Mouse (Mus musculus) ES-Bruce4 (cell line): ENCODE results near the gene Cpa1. TPM values are rescaled to one million over a fixed set of nuclear protein-coding genes. Genes with fewer than 3 reads are reported as not detected.

ENCODE experiments used
- H3K27ac ChIP-seq: 2 replicates; pipeline ENCODE4 v1.5.1; 2012; ENCODE audit warnings: low read length, inconsistent platforms; ENCODE audit not compliant: insufficient read depth
- H3K27me3 ChIP-seq: 2 replicates; pipeline ENCODE4 v1.6.1; 2012; ENCODE audit warnings: mild to moderate bottlenecking, low read length, inconsistent platforms; ENCODE audit not compliant: control insufficient read depth, poor library complexity, insufficient read depth, severe bottlenecking
- H3K36me3 ChIP-seq: 2 replicates; pipeline ENCODE4 v1.6.1; 2012; ENCODE audit warnings: inconsistent platforms, mild to moderate bottlenecking, low read length, moderate library complexity; ENCODE audit not compliant: control insufficient read depth, poor library complexity, insufficient read depth, severe bottlenecking
- H3K4me1 ChIP-seq: one replicate; pipeline ENCODE4 v1.8.1; 2011; ENCODE audit warnings: low read length; ENCODE audit not compliant: control insufficient read depth, insufficient read depth
- H3K4me3 ChIP-seq: 2 replicates; pipeline ENCODE4 v1.5.1; 2011; ENCODE audit warnings: low read depth, mild to moderate bottlenecking, low read length
- H3K9ac ChIP-seq: 2 replicates; pipeline ENCODE4 v1.6.1; 2012; ENCODE audit warnings: low read depth, mild to moderate bottlenecking, inconsistent platforms; ENCODE audit not compliant: poor library complexity, severe bottlenecking
- H3K9me3 ChIP-seq: replicated peaks from 2 replicates; pipeline ENCODE4 v1.6.1; 2012; ENCODE audit warnings: mild to moderate bottlenecking, low read length, inconsistent platforms; ENCODE audit not compliant: control insufficient read depth, poor library complexity, insufficient read depth, severe bottlenecking
- CTCF ChIP-seq: IDR thresholded peaks from one replicate; pipeline ENCODE4 v1.8.1; 2011; ENCODE audit warnings: low read depth, low read length
- EP300 ChIP-seq: IDR thresholded peaks from 2 replicates; pipeline ENCODE4 v1.6.1; 2011; ENCODE audit warnings: low read depth, low read length; ENCODE audit not compliant: insufficient read depth
- POLR2A ChIP-seq: IDR thresholded peaks from one replicate; pipeline ENCODE4 v1.8.1; 2011; ENCODE audit warnings: low read length; ENCODE audit not compliant: insufficient read depth
- polyA plus RNA-seq: library from polyadenylated mRNA; stranded (reverse); fragments of >200 nt; gene quantifications from 2 replicates; pipeline ENCODE4 v1.2.4, GENCODE M21; 2011; ENCODE audit warnings: low read depth; ENCODE audit not compliant: missing spikeins, insufficient read depth, insufficient read length

Cpa1 gene
- polyA plus RNA-seq, 1 experiment = not detected

DNA sequence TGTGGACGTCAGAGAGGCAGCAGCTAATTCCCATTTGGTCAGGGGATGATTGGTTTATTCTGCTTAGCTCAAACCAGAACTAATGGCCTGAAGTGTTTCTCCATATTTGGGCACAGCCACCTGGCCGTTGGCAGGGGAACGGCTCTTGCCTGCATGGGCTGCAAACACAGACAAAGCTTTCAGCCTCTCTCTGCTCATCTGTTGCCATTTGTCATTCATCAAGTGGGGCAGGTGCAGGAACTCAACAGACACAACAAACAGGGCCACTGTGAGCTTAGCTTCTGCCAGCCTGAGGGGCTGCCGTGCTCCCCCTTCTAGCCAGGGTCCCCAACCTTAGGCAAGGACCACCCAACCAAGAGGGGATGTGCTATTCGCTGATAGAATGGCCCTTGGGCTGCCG, 10.9 kb upstream of the Cpa1 start:
- H3K27ac ChIP-seq = no peak overlapping the region
- no peaks in the 10 kb centered on the region for H3K27me3 ChIP-seq
- no peak overlapping the region for H3K9ac ChIP-seq
- no peak overlapping the region for H3K4me3 ChIP-seq
- H3K4me1 ChIP-seq = no peaks in the 10 kb centered on the region
- no peak for TF ChIP-seq CTCF
- TF ChIP-seq POLR2A = no peak
- no peak for TF ChIP-seq EP300
- no peaks in the 10 kb centered on the region for H3K36me3 ChIP-seq
- H3K9me3 ChIP-seq = no peaks in the 10 kb centered on the region

GRCm38 (mm10) chr6:30629989-30630388, 9.0 kb upstream of the Cpa1 start:
- H3K36me3 ChIP-seq = no peaks in the 10 kb centered on the region
- no peaks in the 10 kb centered on the region for H3K9me3 ChIP-seq
- no peak overlapping the region for H3K9ac ChIP-seq
- no peak overlapping the region for H3K4me3 ChIP-seq
- H3K4me1 ChIP-seq = no peaks in the 10 kb centered on the region
- TF ChIP-seq POLR2A = no peak
- no peak for TF ChIP-seq EP300
- TF ChIP-seq CTCF = no peak
- no peaks in the 10 kb centered on the region for H3K27me3 ChIP-seq
- H3K27ac ChIP-seq = no peak overlapping the region

DNA sequence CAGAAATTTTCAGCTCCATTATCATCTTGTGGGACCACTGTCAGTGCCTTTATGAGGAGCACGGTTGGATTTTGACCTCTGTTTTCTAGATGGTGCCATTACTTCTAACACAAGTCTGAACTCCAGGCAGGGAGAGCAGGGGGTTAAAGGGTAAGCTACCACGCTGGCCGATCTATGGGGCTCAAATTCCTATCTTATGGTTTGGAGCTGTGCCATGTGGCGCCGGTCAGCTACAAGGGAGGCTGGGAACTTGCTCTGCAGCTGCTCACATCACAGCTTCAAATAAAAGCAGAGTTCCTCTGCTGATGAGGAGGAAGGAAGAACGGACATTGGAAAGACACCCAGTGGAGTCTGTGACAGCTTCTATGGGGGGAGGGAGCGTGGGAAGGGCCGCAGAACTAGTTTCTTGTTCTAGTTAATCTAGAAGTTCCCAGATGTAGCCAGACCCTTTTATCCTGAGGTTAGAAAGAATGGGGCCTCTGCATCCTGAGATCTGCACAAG, 3.6 kb upstream of the Cpa1 start:
- no peak overlapping the region for H3K4me3 ChIP-seq
- H3K4me1 ChIP-seq = no peaks in the 10 kb centered on the region
- H3K9ac ChIP-seq = no peak overlapping the region
- H3K27me3 ChIP-seq = no peaks in the 10 kb centered on the region
- TF ChIP-seq CTCF (no peak), EP300 (no peak), POLR2A (no peak)
- no peaks in the 10 kb centered on the region for H3K9me3 ChIP-seq
- no peaks in the 10 kb centered on the region for H3K36me3 ChIP-seq
- H3K27ac ChIP-seq = no peak overlapping the region

DNA sequence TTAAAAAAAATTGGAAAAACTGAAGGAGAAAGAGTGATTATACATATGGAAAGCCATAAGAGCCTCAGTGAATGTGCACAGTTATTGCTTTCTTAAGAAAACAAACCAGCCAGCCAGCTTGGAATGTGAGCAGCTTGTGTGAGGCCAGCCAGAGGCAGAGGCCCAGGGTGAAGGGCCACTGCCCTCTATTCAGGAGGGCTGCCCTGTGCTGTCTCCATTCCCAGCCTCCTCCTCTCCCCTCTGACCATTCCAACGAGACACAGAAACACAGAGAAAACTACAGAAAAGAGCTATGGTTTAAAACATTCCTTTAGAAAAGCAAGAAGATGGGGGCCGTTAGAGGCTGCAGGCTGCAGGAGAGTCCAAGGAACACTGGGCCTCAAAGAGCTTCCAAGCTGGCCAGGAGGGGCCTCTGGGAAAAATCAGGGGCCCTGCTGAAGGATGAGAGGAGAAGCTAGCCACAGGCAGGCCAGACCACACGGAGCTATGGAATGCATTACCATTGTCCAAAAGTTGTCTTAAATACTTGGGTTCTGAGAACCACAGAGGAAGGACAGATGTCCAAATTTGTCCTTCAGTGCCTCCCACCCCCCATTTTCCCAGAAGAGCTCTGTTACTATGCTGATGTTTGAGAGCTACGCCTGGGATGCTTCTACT, 2.7 kb upstream of the Cpa1 start:
- no peak overlapping the region for H3K27ac ChIP-seq
- H3K4me1 ChIP-seq = no peaks in the 10 kb centered on the region
- no peak overlapping the region for H3K9ac ChIP-seq
- no peaks in the 10 kb centered on the region for H3K36me3 ChIP-seq
- H3K4me3 ChIP-seq = no peak overlapping the region
- H3K9me3 ChIP-seq = no peaks in the 10 kb centered on the region
- TF ChIP-seq CTCF = no peak
- no peak for TF ChIP-seq EP300
- TF ChIP-seq POLR2A = no peak
- H3K27me3 ChIP-seq = no peaks in the 10 kb centered on the region

DNA sequence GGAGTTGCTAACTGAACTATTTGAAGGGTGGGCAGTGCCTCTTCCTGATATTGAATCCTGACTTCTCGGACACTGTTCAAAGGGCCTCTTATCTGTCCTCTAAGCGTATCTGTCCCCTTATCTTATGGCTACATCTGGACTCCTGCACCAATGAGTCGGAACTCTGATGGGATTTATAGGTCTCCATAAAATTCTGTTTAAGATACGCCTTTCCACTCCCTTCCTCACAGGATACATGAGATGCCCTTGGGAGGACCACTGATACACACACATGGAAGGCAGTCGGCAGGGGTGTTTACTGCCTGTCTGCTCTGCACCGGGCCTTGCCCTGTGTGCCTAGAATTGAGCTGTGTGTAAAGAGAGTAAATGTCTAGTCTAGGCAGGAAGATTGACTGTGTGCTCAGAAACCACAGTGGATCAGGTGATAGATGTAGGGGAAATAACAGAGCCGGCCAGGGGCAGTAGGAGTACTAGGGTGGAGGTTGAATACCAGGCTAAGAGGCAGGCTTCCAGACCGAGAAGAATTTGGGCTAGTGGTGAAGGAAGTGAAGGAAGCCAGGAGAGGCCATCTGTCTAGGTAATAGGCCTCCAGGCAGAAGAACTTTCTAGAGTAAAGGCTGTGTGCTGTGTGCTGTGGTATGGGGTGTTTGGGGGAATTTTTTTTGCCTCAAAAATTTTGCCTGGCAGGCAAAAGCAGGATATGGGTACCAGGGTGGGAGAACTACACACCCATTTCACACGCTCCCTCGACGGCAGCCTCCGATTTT, 4.9 kb downstream of the Cpa1 start:
- no peak overlapping the region for H3K9ac ChIP-seq
- H3K27ac ChIP-seq = no peak overlapping the region
- TF ChIP-seq CTCF (no peak), POLR2A (no peak), EP300 (no peak)
- H3K27me3 ChIP-seq = no peaks in the 10 kb centered on the region
- H3K36me3 ChIP-seq = no peaks in the 10 kb centered on the region
- H3K4me1 ChIP-seq = no peaks in the 10 kb centered on the region
- no peak overlapping the region for H3K4me3 ChIP-seq
- H3K9me3 ChIP-seq = no peaks in the 10 kb centered on the region

DNA sequence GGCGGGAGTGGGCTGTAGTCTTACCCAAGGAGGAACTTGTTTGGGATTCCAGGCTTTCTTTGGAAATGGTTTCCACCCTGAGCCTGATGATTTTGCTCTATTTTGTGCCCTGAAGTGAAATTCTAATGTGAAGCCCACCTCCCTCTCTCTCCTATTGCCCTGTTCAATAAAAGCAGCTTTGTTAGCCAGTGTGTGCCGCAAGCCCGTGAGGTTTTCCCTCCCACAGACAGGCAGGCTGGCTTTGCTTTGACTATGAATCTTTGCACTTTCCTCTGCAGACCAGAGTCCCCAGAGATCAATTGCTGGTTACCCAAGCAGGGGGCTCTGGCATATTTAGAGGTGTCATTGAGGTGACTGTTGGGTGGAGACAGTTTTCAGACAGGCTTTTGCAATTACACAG, 5.4 kb downstream of the Cpa1 start:
- Histone ChIP-seq H3K9ac (no peak overlapping the region), H3K4me3 (no peak overlapping the region), H3K27ac (no peak overlapping the region), H3K4me1 (no peaks in the 10 kb centered on the region), H3K27me3 (no peaks in the 10 kb centered on the region), H3K36me3 (no peaks in the 10 kb centered on the region), H3K9me3 (no peaks in the 10 kb centered on the region)
- TF ChIP-seq POLR2A (no peak), CTCF (no peak), EP300 (no peak)
